Mouse (Mus musculus): ENCODE data around the gene Mast3. TPM values are rescaled to one million over a fixed set of nuclear protein-coding genes. Genes with fewer than 3 reads are reported as not detected.

The Mast3 gene
- polyA plus RNA-seq, 1 experiment from 2014 or later, result 10.1 TPM

DNA sequence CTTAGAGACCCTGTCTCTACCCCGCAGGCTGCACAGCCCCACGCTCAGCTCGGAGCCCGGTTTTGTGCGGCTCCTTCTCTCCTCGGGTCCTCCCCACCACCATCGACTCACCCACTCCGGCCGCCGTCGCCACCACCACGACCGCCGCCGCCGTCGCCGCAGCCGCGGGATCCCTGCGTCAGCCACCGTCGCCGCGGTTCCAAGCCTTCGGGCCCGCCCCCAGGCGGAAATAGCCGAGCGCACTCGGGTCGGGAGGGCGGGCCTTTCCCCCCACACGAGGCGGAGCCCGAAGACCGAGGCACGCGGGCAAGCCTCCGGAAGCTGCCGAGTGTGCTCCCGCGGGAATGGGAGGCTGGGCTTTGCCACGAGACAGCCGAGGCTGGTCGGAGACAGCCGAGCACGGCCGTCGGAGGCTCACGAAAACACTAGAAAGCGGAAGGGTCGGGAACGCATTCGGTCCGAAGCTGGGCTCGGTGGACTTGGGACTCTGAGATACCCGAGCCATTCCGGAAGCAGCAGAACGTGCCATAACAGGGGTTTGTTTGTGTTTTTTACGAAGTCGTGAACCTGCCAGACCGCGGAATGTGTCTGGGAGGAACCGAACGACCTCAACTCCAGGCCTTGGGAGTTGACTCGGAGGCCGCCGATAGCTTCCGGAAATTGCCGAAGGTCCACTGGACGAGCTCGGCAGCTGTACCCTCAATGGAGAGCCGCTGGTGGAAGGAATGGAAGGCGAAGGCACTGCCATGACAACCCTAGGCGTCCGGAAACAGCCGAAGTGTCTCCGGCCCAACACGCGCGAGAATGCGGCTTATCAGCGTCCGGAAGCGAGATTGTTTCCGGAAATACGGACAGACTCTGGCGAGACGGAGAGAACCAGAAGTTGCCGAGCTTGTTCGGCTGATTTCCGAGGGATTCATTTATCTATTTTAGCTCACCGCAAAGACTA lies 28.1 kb downstream of the Mast3 start, which contains the start of gene Pik3r2:
TSS of gene Pik3r2 (minus strand) at position 218 of the 949 bp plus-strand sequence.
- WGBS, result under 1% methylated on average over 94 of the region's 94 CpGs
- peak; percentile 100 for DNase-seq (ENCODE audit: low spot score, missing footprints)
- Histone ChIP-seq H3K4me1 (ENCODE audit: control insufficient read depth, insufficient read depth, low read length) (peaks cover 20% of the 10 kb centered on the region), H3K9me3 (ENCODE audit: control insufficient read depth, low read length) (no peaks in the 10 kb centered on the region), H3K27me3 (ENCODE audit: control insufficient read depth, insufficient read depth, low read length) (no peaks in the 10 kb centered on the region), H3K9ac (ENCODE audit: low read length) (peak within 1 kb of the TSS; percentile 95), H3K4me2 (peak within 1 kb of the TSS; percentile 95), H3K36me3 (ENCODE audit: control insufficient read depth, insufficient read depth, low read length) (peaks cover 11% of the 10 kb centered on the region), H3K27ac (ENCODE audit: low read depth, low read length) (peak within 1 kb of the TSS; percentile 98), H3K4me3 (ENCODE audit: low read depth, low read length) (peak within 1 kb of the TSS; percentile 83)
- ATAC-seq (ENCODE audit: low FRiP score), result peak; percentile 94

DNA sequence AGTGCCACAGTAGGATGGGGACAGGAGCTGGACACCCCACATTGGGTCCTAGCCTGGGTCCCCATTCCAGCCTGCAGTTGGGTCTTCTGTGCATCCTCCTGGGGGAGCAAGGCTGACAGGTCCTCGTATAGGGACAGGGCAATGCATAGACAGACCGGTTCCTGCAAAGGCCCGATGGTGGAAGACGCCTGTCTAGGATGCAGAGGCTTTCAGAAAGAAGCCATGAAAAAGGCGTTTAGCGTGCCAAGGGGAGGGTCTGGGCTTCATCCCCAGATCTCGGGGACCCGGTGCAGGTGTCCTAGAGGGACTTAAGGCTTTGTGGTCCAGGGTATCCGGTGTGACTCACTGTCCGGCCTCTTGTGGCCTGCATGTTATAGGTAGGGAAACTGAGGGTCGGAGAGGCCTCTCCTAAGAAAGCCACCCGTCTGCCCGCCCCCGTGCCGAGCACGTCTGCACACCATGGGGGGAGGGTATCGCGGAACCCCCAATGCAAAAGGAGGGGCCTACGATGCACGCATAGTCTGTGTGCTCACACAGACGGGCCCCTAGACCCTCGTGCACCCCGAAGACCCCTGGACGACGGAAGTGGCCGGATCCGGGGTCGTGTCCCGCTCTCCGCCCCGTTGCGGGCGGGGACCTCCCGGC lies 28.9 kb downstream of the Mast3 start:
- DNase-seq (ENCODE audit: low spot score, missing footprints), result peak; percentile 93
- peak; percentile 1; the same call in 1 of the 2 replicates for ATAC-seq (ENCODE audit: low FRiP score)
- H3K4me2 ChIP-seq, result peak overlapping the region; percentile 95
- H3K36me3 ChIP-seq (ENCODE audit: control insufficient read depth, insufficient read depth, low read length), result peaks cover 9% of the 10 kb centered on the region
- H3K4me3 ChIP-seq (ENCODE audit: low read depth, low read length), result peak overlapping the region; percentile 83
- peak overlapping the region; percentile 98; the same call in 1 of the 2 replicates for H3K27ac ChIP-seq (ENCODE audit: low read depth, low read length)
- H3K9ac ChIP-seq (ENCODE audit: low read length), result peak overlapping the region; percentile 95
- no peaks in the 10 kb centered on the region for H3K27me3 ChIP-seq (ENCODE audit: control insufficient read depth, insufficient read depth, low read length)
- peaks cover 20% of the 10 kb centered on the region for H3K4me1 ChIP-seq (ENCODE audit: control insufficient read depth, insufficient read depth, low read length)
- WGBS, result 4% methylated on average over 34 of the region's 34 CpGs
- no peaks in the 10 kb centered on the region for H3K9me3 ChIP-seq (ENCODE audit: control insufficient read depth, low read length)

DNA sequence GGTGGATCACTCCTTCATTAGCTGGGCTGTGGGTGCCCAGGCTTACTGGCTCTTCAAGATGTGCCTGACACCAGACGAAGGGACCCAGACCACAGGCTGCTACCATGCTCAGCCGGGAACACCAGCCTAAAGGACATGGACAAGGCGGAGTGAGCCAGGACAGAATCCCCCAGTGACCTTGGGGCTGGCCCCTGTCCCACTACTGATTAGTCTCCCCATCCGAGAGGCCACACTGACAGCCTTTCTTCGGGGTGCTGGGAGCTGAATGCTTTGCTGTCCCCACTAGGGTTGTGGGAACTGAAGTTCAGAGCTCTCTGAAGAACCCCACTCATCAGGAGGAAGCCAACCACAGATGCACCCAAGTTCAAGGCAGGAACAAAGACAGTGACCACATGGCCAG lies 29.6 kb downstream of the Mast3 start:
- H3K27ac ChIP-seq (ENCODE audit: low read depth, low read length), result no peak overlapping the region
- peak overlapping the region; percentile 95 for H3K4me2 ChIP-seq
- no peak for DNase-seq (ENCODE audit: low spot score, missing footprints)
- peaks cover 9% of the 10 kb centered on the region for H3K36me3 ChIP-seq (ENCODE audit: control insufficient read depth, insufficient read depth, low read length)
- peaks cover 20% of the 10 kb centered on the region for H3K4me1 ChIP-seq (ENCODE audit: control insufficient read depth, insufficient read depth, low read length)
- H3K27me3 ChIP-seq (ENCODE audit: control insufficient read depth, insufficient read depth, low read length), result no peaks in the 10 kb centered on the region
- 91% methylated on average over 5 of the region's 5 CpGs for WGBS
- no peak for ATAC-seq (ENCODE audit: low FRiP score)
- peak overlapping the region; percentile 83; the same call in 1 of the 2 replicates for H3K4me3 ChIP-seq (ENCODE audit: low read depth, low read length)
- H3K9ac ChIP-seq (ENCODE audit: low read length), result peak overlapping the region; percentile 95
- no peaks in the 10 kb centered on the region for H3K9me3 ChIP-seq (ENCODE audit: control insufficient read depth, low read length)

DNA sequence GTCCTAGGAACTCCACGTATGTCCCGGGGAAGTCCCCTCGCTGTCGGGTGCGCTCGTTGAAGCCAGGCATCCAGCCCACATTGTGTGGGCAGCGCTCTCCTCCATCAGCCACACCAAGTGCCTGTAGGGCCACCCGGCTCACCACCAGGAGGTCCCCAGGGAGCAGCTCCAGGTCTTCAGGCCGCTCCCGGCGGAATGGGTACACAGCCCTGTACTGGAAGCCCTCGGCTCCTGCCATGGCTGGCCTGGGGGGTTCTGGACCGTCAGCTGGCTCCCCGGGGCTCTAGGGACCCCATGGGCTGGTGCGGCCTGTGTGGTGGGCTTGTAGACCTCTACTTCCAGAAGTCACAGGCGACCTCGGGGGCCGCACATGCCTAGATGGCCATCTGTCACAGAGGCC lies 30.1 kb downstream of the Mast3 start:
- ATAC-seq (ENCODE audit: low FRiP score) (no peak), DNase-seq (ENCODE audit: low spot score, missing footprints) (no peak)
- no peaks in the 10 kb centered on the region for H3K9me3 ChIP-seq (ENCODE audit: control insufficient read depth, low read length)
- peaks cover 20% of the 10 kb centered on the region for H3K4me1 ChIP-seq (ENCODE audit: control insufficient read depth, insufficient read depth, low read length)
- WGBS, result 94% methylated on average over 18 of the region's 18 CpGs
- H3K4me3 ChIP-seq (ENCODE audit: low read depth, low read length), result no peak overlapping the region
- H3K9ac ChIP-seq (ENCODE audit: low read length), result no peak overlapping the region
- no peak overlapping the region for H3K4me2 ChIP-seq
- H3K36me3 ChIP-seq (ENCODE audit: control insufficient read depth, insufficient read depth, low read length), result peaks cover 9% of the 10 kb centered on the region
- no peak overlapping the region for H3K27ac ChIP-seq (ENCODE audit: low read depth, low read length)
- no peaks in the 10 kb centered on the region for H3K27me3 ChIP-seq (ENCODE audit: control insufficient read depth, insufficient read depth, low read length)

DNA sequence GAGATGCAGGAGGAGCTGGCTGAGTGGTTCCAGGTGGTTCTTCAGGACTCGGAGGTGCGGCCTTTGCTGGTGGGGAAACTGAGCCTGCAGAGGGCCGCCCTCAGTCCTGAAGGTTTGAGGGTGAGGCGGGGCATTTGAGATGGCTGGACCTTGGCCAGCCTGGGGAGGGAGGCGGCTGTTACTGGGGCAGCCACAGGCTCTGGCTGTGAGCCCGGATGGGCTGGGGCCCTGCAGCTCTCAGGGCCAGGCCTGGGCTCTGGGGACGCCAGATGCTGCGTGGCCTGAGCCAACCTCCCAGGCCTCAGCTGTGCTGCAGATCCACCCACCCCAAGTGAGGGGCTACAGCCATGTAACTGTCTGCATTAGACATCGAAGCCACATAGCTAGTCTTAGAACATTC lies 31.0 kb downstream of the Mast3 start:
- Histone ChIP-seq H3K4me3 (ENCODE audit: low read depth, low read length) (no peak overlapping the region), H3K27me3 (ENCODE audit: control insufficient read depth, insufficient read depth, low read length) (no peaks in the 10 kb centered on the region), H3K9me3 (ENCODE audit: control insufficient read depth, low read length) (no peaks in the 10 kb centered on the region), H3K4me1 (ENCODE audit: control insufficient read depth, insufficient read depth, low read length) (peaks cover 20% of the 10 kb centered on the region), H3K27ac (ENCODE audit: low read depth, low read length) (no peak overlapping the region), H3K9ac (ENCODE audit: low read length) (0 out of 2 replicates have a peak overlapping the region, but pooled peaks have one; percentile 20), H3K4me2 (no peak overlapping the region), H3K36me3 (ENCODE audit: control insufficient read depth, insufficient read depth, low read length) (peaks cover 7% of the 10 kb centered on the region)
- ATAC-seq (ENCODE audit: low FRiP score) (no peak), DNase-seq (ENCODE audit: low spot score, missing footprints) (no peak)
- WGBS, result 88% methylated on average over 9 of the region's 9 CpGs

DNA sequence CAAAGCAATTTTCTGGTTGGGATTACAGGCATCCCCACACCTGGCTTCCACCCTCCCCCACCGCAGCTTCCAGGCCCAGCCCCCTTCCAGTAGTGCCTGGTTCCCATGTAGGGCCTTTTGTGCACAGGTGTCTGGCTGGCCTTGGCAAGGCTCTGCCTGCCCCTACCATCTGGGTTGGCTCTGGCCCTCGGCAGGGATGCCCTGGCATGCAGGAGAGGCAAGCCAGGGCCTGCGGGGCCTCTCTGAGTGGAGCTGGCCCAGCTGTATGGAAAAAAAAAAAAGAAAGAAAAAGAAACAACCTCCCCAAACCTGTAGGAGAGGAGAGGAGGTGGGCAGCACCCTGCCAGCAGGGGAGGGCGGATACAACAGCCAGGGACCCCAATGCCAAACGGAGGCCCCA lies 31.4 kb downstream of the Mast3 start:
- no peak overlapping the region for H3K4me2 ChIP-seq

DNA sequence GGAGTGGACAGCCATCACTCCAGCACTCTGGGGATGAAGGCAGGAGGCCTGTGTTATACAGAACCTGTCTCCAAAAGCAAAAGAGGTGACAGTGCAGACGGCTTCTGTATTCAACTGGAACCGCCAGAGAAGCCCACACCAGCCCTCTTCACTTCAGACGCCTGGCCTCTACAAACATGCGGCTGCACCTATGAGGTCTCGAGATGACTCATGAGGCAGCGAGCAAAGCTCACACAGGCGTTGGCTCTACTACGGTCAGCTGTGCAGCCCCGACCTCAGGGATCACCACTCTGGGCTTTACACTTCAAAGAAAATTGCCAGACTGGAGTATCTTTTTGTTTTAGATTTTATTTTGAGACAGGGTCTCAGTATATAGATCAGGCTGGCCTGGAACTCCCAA lies 32.0 kb downstream of the Mast3 start:
- H3K4me3 ChIP-seq (ENCODE audit: low read depth, low read length), result no peak overlapping the region
- H3K9me3 ChIP-seq (ENCODE audit: control insufficient read depth, low read length), result no peaks in the 10 kb centered on the region
- peaks cover 14% of the 10 kb centered on the region for H3K4me1 ChIP-seq (ENCODE audit: control insufficient read depth, insufficient read depth, low read length)
- no peak overlapping the region for H3K4me2 ChIP-seq
- ATAC-seq (ENCODE audit: low FRiP score) (no peak), DNase-seq (ENCODE audit: low spot score, missing footprints) (no peak)
- no peak overlapping the region for H3K27ac ChIP-seq (ENCODE audit: low read depth, low read length)
- no peak overlapping the region; the same call in 1 of the 2 replicates for H3K9ac ChIP-seq (ENCODE audit: low read length)
- no peaks in the 10 kb centered on the region for H3K27me3 ChIP-seq (ENCODE audit: control insufficient read depth, insufficient read depth, low read length)
- WGBS, result 87% methylated on average over 9 of the region's 9 CpGs
- peaks cover 15% of the 10 kb centered on the region for H3K36me3 ChIP-seq (ENCODE audit: control insufficient read depth, insufficient read depth, low read length)

More for the DNA sequence above, 31.4 kb downstream of the Mast3 start:
- Histone ChIP-seq H3K4me1 (ENCODE audit: control insufficient read depth, insufficient read depth, low read length) (peaks cover 19% of the 10 kb centered on the region), H3K9ac (ENCODE audit: low read length) (peak overlapping the region; percentile 22; the same call in 1 of the 2 replicates), H3K4me3 (ENCODE audit: low read depth, low read length) (no peak overlapping the region), H3K27me3 (ENCODE audit: control insufficient read depth, insufficient read depth, low read length) (no peaks in the 10 kb centered on the region), H3K36me3 (ENCODE audit: control insufficient read depth, insufficient read depth, low read length) (peaks cover 11% of the 10 kb centered on the region), H3K27ac (ENCODE audit: low read depth, low read length) (no peak overlapping the region), H3K9me3 (ENCODE audit: control insufficient read depth, low read length) (no peaks in the 10 kb centered on the region)
- ATAC-seq (ENCODE audit: low FRiP score) (no peak), DNase-seq (ENCODE audit: low spot score, missing footprints) (no peak)
- WGBS, result 89% methylated on average over 5 of the region's 5 CpGs

DNA sequence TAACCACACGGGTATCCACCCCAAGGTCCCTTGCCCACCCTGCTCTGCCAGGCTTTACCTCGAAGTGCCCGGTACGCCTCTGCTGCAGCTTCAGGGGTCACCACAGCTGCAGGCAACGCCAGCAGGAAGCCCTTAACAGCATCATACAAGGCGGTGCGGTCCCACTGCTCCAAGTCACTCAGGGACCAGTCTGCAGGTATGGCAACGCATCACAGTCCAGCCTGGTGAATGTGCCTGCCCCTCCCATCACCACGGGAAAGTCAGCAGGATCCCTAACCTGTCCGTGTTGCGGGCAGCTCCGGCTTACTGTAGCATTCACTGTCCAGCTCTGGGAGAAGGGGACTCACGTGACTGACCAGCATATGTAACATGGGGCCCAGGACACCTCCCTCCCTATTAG lies 32.8 kb downstream of the Mast3 start:
- Histone ChIP-seq H3K4me2 (no peak overlapping the region), H3K27me3 (ENCODE audit: control insufficient read depth, insufficient read depth, low read length) (no peaks in the 10 kb centered on the region), H3K9me3 (ENCODE audit: control insufficient read depth, low read length) (no peaks in the 10 kb centered on the region), H3K27ac (ENCODE audit: low read depth, low read length) (no peak overlapping the region), H3K36me3 (ENCODE audit: control insufficient read depth, insufficient read depth, low read length) (peaks cover 15% of the 10 kb centered on the region), H3K4me3 (ENCODE audit: low read depth, low read length) (no peak overlapping the region), H3K9ac (ENCODE audit: low read length) (no peak overlapping the region), H3K4me1 (ENCODE audit: control insufficient read depth, insufficient read depth, low read length) (peaks cover 9% of the 10 kb centered on the region)
- 95% methylated on average over 13 of the region's 13 CpGs for WGBS
- no peak for DNase-seq (ENCODE audit: low spot score, missing footprints)
- ATAC-seq (ENCODE audit: low FRiP score), result no peak

DNA sequence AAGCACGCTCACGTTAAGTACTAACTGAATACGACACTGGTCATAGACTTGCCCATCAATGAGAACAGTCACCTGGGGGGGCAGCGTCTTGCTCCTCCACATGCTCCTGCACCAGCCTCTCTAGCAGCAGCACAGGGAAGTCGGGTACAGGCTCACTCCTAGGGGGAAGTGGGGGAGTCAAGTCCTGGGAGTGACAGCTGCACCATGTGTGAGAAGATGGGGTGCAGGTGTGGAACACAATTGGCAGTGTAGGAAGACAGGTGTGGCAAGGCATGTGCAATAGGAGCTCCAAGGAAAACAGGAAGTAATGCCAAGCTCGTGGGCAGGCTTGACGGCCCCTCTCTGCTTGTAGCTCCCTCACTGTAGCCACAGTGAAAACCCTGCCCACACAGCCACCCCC lies 33.6 kb downstream of the Mast3 start:
- ATAC-seq (ENCODE audit: low FRiP score) (no peak), DNase-seq (ENCODE audit: low spot score, missing footprints) (no peak)
- no peak overlapping the region for H3K27ac ChIP-seq (ENCODE audit: low read depth, low read length)
- H3K27me3 ChIP-seq (ENCODE audit: control insufficient read depth, insufficient read depth, low read length), result no peaks in the 10 kb centered on the region
- H3K9ac ChIP-seq (ENCODE audit: low read length), result no peak overlapping the region
- H3K4me1 ChIP-seq (ENCODE audit: control insufficient read depth, insufficient read depth, low read length), result peaks cover 17% of the 10 kb centered on the region
- no peak overlapping the region for H3K4me2 ChIP-seq
- H3K36me3 ChIP-seq (ENCODE audit: control insufficient read depth, insufficient read depth, low read length), result peaks cover 15% of the 10 kb centered on the region
- no peaks in the 10 kb centered on the region for H3K9me3 ChIP-seq (ENCODE audit: control insufficient read depth, low read length)
- no peak overlapping the region for H3K4me3 ChIP-seq (ENCODE audit: low read depth, low read length)
- WGBS, result 92% methylated on average over 7 of the region's 7 CpGs
